Mouse (Mus musculus): ENCODE data around the gene Stap1.

Stap1 gene

DNA sequence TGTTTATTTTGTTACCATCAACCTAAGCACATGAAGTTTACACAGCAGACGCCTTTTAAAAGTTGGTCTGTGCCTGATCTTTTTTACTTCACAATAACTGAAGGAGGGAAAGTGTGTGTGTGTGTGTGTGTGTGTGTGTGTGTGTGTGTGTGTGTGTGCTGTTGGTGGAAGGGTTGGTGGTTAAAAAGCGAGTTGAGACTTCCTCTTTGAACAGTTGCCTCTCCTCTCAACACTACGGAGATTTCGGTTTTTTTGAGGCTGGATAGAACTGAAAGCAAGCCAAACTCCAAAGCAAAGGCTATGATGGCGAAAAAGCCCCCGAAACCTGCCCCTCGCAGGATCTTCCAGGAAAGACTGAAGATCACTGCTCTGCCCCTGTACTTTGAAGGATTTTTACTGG, at the start of gene Stap1:
TSS of gene Stap1 (plus strand) at position 209 of the 400 bp plus-strand sequence.
- DNase-seq (ENCODE audit: extremely low spot score, low read depth, low spot score): no peak

DNA sequence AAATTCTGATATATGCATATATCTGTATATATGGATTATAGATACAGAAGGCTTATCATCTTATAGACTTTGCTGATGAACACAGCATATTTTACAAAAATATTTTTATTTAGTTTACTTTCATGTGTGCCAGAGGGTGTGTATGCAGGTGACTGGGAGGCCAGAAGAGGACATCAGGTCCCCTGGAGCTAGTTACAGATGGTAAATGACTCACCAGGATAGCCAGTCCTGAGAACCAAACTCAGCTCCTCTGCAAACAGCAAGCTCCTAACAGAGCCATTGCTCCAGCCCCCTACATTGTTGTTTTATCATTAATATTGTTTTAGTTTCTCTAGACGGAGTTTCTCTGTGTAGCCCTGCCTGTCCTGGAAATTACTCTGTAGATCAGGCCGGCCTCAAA, 41.7 kb upstream of the Stap1 start:
- DNase-seq (ENCODE audit: extremely low spot score, low read depth, low spot score): no peak

DNA sequence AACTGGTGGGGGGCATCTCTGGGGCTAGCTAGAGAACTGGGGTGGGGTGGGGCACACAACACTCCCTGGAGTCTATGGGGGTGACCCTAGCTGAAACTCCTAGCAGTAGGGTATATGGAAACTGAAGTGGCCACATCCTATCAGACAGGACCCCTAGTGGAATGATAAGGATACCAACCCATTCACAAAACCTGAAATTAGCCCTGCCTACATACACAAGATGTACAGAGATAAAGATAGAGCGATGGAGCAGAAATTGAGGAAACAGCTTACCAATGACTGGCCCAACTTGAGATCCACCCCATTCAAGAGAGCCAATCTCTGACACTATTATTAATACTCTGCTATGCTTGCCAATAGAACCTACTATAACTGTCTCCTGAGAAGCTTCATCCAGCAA, 8.0 kb upstream of the Stap1 start:
- DNase-seq (ENCODE audit: extremely low spot score, low read depth, low spot score): no peak

DNA sequence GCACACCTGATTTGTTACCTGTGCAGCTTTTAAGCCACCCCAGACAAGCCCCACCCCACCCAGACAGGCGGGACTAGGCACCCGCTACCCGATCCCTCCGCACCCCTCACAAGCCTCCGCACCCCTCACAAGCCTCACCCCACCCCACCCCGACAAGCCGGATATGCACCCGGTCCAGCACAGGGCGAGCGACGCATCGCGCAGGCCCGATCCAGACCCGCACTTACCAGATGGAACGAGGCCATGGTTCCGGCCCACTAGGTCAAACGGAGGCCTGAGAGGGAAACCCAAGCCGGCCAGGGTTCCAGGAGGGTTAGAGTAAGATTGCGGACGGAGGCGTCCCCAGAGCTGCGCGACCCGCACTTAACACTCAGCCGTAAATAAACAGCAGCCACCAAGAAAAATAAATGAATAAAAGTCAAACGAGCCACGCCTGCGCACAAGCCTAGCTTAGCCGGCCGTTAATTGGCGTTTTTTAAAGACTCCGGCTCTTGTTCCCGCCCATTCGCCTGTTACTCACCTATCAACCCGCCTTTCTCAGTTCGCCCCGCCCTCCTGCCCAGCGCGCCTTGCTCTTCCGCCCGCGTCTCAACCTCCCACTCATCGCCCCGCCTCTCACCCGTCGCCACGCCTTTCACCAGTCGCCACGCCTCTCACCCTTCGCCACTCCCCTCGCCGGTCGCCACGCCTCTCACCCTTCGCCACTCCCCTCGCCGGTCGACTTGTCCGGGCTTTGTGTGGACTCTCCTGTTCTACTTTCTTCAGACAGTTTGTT, 6.3 kb upstream of the Stap1 start, which contains the start of gene Cenpc1:
TSS of gene Cenpc1 (minus strand) at position 483 of the 775 bp plus-strand sequence.
- peak; percentile 60 for DNase-seq (ENCODE audit: extremely low spot score, low read depth, low spot score)

DNA sequence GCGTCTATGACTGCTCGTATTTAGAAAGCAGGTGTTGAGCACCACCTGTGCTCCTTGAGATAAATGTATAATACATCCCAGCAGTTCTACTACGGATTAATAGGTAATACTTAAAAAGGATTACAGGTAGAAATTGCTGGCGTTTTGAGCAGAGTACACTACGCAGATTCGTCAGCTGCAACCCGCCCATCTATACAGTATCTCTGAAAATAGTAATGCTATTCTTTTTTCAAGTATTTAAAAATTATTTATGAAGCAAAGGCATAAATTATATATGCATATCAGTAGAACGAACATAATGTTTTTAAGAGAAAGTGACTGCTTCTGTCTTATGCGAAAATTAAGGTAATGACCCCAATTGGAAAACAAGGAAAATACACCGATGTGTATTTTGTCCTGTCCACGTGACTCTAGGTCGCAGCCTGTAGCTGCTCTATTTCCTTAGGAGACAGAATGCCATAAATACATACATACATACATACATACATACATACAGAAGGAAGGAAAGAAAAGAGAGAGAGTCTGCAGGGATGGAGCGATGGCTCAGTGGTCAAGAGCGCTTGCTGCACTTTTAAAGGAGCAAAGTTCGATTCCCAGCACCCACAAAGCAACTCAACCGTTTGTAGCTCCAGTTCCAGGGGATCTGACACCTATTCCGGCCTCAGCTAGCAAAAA, 5.5 kb upstream of the Stap1 start:
- peak; percentile 53 for DNase-seq (ENCODE audit: extremely low spot score, low read depth, low spot score)

DNA sequence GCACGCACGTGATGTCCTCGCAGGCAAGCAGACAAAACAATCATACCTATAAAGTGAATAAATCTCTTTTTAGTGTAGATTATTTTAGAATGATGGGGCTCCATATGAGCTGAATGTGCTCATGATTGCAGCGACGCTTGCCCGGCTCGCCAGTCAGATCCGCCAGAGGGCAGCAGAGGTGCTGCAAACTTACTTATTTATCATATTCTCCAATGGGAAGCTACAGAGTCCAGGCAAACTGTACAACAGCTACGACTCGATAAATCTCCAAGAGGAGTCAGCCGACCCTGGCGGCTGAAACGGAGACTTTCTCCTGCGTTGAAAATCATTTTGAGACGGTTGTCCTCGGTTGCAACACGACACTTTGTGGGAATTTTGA, 5.0 kb upstream of the Stap1 start:
- peak; percentile 87 for DNase-seq (ENCODE audit: extremely low spot score, low read depth, low spot score)

DNA sequence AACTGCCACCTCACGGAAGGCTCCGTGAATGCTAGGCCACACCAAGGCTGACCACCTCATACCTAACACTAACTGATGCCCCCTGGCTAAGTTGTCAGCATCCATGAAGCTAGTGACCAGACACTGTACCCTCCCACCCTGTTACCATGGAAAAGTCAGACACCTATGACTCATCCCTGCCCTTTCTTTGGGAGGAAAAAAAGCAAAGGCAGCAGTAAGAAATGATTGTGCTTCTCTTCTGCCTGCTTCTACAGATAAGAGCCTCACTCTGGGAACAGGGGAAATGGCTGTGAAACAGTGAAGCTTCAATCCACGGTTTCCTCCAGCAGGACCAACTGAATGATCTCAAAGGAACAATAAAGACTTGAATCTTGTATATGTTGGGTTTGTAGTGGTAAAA, 3.1 kb upstream of the Stap1 start:
- no peak for DNase-seq (ENCODE audit: extremely low spot score, low read depth, low spot score)

DNA sequence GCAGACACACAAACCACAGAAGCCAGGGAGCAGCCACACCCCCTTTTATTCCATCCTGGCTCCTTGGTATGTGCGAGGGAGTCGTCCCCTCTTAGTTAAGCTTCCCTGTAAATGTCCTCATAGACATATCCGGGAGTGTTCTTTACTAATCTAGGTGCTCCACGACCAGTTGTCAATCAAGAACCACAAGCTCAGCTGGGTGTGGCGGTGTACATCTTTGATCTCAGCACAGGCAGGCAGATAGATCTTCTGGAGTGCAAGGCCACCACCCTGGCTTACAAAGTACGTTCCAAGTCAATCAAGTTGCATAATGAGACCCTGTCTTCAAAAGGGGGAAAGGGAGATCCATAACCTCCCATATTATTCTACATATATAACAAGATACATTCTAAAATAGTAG, 2.4 kb upstream of the Stap1 start:
- DNase-seq (ENCODE audit: extremely low spot score, low read depth, low spot score): no peak

DNA sequence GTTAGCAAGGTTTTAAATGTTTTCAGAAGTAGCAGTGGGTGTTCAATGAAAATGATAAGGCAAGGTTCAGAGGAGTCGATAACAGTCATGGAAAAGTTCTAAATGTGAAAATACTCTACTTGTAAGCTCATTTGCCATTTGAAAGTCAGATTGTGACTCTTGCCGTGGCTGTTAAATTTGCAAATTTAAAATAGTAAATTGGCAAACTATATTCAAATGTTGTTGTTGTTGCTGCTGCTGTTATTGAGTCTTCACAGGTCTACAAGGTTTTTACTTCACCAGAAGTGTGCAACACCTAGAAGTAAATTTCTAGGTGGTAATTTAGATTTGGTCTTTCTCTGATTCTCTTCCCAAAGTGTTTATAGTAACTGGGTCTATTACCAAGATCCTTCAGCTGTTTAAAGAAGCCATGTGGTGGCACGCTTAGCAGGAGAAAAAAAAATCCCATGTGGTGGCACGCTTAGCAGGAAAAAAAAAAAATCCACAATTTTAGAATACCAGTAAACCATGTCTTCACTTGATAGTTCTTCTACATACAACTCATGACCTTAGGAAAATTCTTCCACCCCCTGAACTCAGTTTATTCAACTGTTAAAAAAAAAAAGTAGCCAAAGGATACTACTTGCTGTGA, 1.3 kb downstream of the Stap1 start:
- DNase-seq (ENCODE audit: extremely low spot score, low read depth, low spot score): no peak

DNA sequence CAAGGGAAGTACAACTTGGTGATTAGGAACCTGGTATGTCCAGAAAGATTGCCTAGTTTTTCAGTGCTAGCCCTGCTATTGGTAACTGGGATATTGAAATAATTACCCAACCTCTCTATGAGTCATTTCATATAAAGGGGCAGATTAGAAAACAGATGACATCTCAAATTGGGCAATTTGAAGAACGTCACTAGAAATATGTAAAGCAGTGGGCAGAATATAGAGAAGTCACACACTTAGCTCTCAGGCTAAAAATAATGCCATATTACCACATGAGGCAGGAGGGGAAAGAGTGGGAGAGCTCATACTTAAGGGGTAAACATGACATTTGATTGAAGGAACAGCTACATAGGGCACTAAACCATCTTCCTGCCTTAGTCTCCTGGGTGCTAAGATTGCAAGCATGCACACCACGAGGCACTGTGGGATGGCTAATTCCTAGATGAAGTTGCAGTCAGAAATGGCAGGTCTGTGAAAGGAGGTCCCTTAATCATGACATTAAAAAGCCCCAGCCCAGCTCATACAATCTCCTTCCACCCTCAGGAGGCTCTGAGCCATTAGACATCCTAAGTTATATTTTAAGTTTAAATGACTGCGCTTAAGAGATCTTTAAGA, 7.3 kb downstream of the Stap1 start:
- no peak for DNase-seq (ENCODE audit: extremely low spot score, low read depth, low spot score)

DNA sequence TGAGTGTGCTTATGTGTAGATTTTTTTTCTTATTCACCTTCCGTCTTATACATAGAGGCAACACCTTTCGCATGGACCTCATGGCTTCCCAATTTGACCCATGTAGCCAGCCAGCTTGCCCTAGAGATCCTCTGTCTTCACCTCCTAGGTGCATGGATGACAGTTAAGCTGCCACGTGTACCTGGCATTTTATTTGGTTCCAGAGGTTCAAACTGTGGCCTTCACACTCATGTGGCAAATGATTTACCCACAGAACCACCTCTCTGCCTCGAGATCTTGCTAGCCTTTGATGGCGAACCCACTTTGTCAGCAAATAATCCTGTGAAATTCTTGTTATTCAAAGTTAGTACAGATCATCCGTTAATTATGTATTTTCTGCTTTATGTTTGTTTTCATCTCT, 12.4 kb downstream of the Stap1 start:
- no peak for DNase-seq (ENCODE audit: extremely low spot score, low read depth, low spot score)

DNA sequence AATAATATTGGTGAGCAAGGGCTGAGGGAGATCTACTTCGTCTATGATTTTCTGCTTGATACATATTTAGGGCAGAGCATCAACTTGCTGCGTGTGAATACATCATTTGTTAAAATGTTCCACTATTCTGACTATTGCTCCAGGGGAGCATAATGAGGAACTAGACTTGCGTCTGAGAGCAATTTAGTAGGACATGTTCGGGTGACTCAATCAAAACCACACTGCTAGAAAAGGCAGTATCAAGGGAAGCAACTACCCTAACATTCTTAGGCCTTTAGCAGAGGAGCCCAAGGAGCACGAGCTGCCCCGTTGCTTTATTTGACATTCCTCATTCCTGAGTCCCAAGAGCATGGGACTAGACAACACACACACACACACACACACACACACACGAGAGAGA, 13.4 kb downstream of the Stap1 start:
- DNase-seq (ENCODE audit: extremely low spot score, low read depth, low spot score): no peak

DNA sequence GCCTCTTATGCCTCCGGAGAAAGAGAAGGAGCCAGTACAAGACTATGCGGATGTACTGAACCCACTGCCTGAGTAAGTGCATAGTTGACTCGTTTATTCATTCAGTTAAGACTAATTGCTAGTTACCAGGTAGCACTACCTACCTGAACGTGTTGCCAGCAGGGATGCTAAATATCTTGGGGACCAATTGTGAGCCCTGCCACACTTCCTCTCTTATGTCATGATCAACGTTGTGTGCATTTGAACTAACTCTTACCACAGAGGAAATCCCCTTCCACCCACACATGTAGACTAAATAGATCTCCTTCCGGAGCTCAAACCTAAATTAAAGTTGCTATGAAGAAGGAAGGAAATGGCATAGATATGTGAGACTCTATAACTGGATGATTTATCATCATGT, 15.2 kb downstream of the Stap1 start:
- DNase-seq (ENCODE audit: extremely low spot score, low read depth, low spot score): no peak

DNA sequence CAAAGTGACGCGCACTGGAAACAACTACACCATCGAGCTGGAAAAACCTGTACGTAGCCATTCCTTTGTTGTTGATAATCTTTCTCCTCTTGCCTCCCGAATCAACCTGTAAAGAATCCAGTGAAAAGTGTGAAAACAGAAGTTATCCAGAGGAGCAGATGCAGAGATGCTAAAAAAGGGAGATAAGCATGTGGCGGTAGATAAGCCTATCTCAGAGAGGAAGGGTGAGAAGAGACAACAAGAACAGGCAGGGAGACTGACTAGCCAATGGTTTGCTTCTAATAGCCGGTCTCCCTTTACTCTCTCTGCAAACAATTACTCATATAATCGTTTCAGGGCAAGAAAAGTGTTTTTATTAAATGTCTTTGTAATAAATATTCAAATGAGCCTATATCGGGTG, 23.2 kb downstream of the Stap1 start:
- DNase-seq (ENCODE audit: extremely low spot score, low read depth, low spot score): no peak

DNA sequence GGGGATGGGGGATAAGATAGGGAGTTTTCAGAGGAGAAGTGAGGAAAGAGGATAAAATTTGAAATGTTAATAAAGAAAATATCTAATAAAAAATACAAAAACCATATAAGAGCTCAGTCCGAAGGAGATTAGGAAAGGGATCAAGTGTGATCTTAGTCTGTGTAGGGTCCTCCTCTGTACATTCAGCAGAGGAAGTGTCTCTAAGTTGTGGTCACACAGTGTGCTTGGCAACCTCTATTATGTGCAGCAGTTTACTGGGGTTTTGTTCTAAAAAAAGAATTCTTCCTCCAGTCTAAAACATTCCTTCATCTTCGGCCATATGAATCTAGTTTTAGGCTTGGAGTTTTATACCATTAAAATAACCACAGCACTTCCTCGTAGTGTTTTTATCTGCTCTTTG, 27.4 kb downstream of the Stap1 start:
- no peak for DNase-seq (ENCODE audit: extremely low spot score, low read depth, low spot score)

DNA sequence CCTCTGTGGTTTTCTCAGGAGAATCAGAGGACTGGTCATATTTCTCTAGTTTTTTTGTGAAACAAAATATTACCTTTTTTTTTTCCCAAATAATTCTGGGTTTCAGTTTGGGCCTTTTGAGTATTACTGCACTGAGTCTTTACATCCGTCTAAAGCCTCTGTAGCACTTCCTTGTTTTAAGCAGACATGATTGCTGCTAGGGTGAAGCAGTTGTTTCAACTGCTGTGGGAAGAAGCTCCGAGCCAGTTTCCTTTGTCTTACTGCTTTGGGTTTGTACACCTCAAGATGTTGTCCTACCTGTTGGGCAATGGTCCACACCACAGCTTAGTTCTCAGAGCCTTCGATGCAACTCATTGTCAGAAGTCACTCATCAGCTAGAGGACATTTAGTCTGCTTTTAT, 29.1 kb downstream of the Stap1 start:
- DNase-seq (ENCODE audit: extremely low spot score, low read depth, low spot score): no peak

DNA sequence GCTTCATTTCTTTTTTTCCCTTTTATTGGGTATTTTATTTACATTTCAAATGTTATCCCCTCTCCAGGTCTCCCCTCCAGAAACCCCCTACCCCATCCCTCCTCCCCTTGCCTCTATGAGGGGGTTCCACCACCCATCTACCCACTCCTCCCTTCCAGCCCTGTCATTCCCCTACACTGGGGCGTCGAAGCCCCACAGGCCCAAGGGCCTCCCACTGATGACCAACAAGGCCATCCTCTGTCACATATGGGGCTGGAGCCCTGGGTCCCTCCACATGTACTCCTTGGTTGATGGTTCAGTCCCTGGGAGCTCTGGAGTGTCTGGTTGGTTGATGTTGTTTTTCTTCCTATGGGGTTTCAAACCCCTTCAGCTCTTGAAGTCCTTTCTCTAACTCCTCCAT, 30.6 kb downstream of the Stap1 start:
- no peak for DNase-seq (ENCODE audit: extremely low spot score, low read depth, low spot score)

DNA sequence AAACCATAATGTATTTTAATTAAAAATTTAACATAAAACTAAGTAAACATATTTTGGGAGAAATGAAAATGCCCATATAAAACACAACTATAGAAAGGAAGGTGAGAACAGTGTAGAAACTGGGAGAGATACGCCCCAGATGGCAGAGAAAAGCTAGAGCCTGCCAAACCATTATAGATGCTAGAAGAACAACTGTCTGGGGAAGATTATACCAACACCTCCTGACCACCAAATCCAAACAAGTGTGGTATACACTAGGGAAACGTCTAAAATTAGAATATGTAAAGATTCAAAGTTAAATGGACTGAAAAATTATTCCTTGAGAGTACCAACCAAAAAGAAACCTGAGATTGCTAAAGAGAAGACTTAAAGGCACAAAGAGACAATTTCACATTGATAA, 35.1 kb downstream of the Stap1 start:
- DNase-seq (ENCODE audit: extremely low spot score, low read depth, low spot score): no peak

DNA sequence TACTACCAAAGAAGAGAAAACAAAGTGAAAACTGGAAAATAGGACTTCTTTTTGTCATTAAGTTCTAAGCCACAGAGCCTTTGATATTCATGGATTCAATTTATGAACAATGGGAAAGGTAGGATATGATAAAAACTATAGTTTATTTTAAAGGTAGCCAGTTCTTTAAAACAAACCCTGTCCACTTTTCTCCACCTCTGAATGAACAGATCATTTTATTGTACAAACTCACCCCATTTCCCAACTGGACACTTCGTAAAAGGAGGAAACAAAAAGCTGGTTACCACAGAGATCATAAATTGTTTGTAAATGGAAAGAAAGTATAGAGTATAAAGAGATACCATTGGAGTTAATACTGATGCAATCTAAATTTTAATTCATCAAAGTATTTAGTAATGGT, 39.5 kb downstream of the Stap1 start:
- DNase-seq (ENCODE audit: extremely low spot score, low read depth, low spot score): no peak

DNA sequence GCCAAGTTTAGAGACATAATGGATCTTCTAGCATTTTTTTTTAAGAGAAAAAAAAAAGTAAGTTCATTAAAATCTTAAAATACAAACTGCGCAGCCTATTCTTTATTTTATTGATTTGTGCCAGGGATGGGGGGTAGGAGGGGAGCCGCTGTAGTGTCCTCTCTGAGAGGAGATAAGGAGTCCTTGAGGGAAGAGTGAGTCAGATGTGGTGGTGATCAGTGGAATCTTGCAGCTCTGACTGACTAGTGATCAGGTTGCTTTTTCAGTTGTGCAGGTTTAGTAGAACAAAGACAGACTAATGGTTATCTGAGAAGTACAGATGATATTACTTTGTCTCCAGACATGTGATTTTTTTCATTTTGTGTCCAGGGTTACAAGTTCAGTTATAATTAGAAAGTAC, 41.5 kb downstream of the Stap1 start:
- no peak for DNase-seq (ENCODE audit: extremely low spot score, low read depth, low spot score)

DNA sequence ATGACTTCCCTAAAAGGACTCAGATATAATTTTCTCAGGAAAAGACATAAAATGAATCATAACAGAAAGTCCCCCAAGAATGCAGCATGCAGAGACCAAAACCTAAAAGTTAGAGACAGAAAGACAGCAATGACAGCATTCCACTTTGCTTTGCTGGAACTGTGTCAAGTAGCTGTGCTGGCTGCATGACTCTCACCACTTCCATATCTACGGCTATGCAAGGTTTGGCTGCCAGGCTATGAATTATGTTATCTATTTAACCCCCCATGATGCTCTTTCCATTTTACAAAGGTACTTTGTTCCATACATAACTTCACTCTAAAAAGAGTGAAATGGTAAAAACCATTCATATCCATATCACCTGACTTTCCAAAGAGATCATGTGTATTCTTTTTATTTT, 42.5 kb downstream of the Stap1 start:
- DNase-seq (ENCODE audit: extremely low spot score, low read depth, low spot score): no peak

All from hindlimb bud, embryonic 11.5 days (tissue).